Mouse (Mus musculus) kidney, postnatal 0 days (tissue): ENCODE data around the gene Gpr27. TPM values are rescaled to one million over a fixed set of nuclear protein-coding genes. Genes with fewer than 3 reads are reported as not detected.

Source experiments
- ATAC-seq: fragments of 200-750 bp; cut with Nextera tagmentation; replicated peaks from 2 replicates; pipeline ENCODE4 v1.8.0; 2017; ENCODE audit warnings: low read depth, moderate number of reproducible peaks, moderate TSS enrichment, moderate library complexity; ENCODE audit not compliant: low FRiP score
- DNase-seq: peaks from one replicate; pipeline ENCODE4 v3.0.0-alpha.2; 2016; ENCODE audit warnings: low spot score
- H3K27ac ChIP-seq: fragments of 300-500 bp; sonication (generic); 2 replicates; pipeline ENCODE4 v1.5.1; 2014; ENCODE audit warnings: mild to moderate bottlenecking
- H3K27me3 ChIP-seq: fragments of 300-500 bp; sonication (generic); 2 replicates; pipeline ENCODE4 v1.6.1; 2014; ENCODE audit warnings: low read length, mixed read lengths; ENCODE audit not compliant: insufficient read depth
- H3K36me3 ChIP-seq: fragments of 300-500 bp; sonication (generic); 2 replicates; pipeline ENCODE4 v1.6.1; 2014; ENCODE audit warnings: low read length, mixed read lengths; ENCODE audit not compliant: insufficient read depth
- H3K4me1 ChIP-seq: fragments of 300-500 bp; sonication (generic); replicated peaks from 2 replicates; pipeline ENCODE4 v1.6.1; 2014; ENCODE audit warnings: antibody characterized with exemption, low read length, mixed read lengths; ENCODE audit not compliant: insufficient read depth
- H3K4me2 ChIP-seq: fragments of 300-500 bp; sonication (generic); 2 replicates; pipeline ENCODE4 v1.6.1; 2014; ENCODE audit warnings: mild to moderate bottlenecking, low read length, moderate library complexity, mixed read lengths
- H3K4me3 ChIP-seq: fragments of 300-500 bp; sonication (generic); replicated peaks from 2 replicates; pipeline ENCODE4 v1.5.1; 2014; ENCODE audit warnings: low read depth, low read length
- H3K9ac ChIP-seq: fragments of 300-500 bp; sonication (generic); 2 replicates; pipeline ENCODE4 v1.6.1; 2014; ENCODE audit warnings: low read depth, low read length
- H3K9me3 ChIP-seq: fragments of 300-500 bp; sonication (generic); replicated peaks from 2 replicates; pipeline ENCODE4 v1.6.1; 2016; ENCODE audit warnings: low read length, inconsistent platforms, mixed read lengths
- CTCF ChIP-seq: IDR thresholded peaks from 2 replicates; pipeline ENCODE4 v1.5.1; 2016; ENCODE audit warnings: antibody characterized with exemption, low read depth, mild to moderate bottlenecking, moderate library complexity
- WGBS: fragments of 180-500 bp; shearing (Covaris S2); extraction: QIAGEN DNeasy Blood & Tissue Kit; methylation state at CpG from one replicate; pipeline ENCODE4 v1.1.7; 2014; 5-methylcytosine and 5-hydroxymethylcytosine counted together
- polyA plus RNA-seq: library from polyadenylated mRNA; unstranded; fragments of >200 nt; fragmentation: Nextera tagmentation; extraction: Ambion mirVana; gene quantifications from 2 replicates; pipeline ENCODE4 v1.2.1, GENCODE M21; 2015

Gpr27 gene
- polyA plus RNA-seq, 1 experiment from 2014 or later, result 3.3 TPM

- no peak overlapping the region for H3K9ac ChIP-seq
- H3K36me3 ChIP-seq, result no peaks in the 10 kb centered on the region
- H3K27ac ChIP-seq, result no peak overlapping the region
- H3K9me3 ChIP-seq, result no peaks in the 10 kb centered on the region
- no peak for ATAC-seq
- DNase-seq, result no peak
- peak; percentile 27; the same call in 1 of the 2 replicates for TF ChIP-seq CTCF
- WGBS, result 55% methylated on average over 6 of the region's 6 CpGs
- no peak overlapping the region for H3K4me2 ChIP-seq
- no peaks in the 10 kb centered on the region; the same call in 1 of the 2 replicates for H3K27me3 ChIP-seq
- no peaks in the 10 kb centered on the region for H3K4me1 ChIP-seq
- no peak overlapping the region for H3K4me3 ChIP-seq
Measured at GRCm38 (mm10) chr6:99715913-99716312, 23.4 kb downstream of the Gpr27 start.

GRCm38 (mm10) chr6:99721032-99721431 is 28.6 kb downstream of the Gpr27 start:
- Histone ChIP-seq H3K27me3 (peaks cover 13% of the 10 kb centered on the region; the same call in 1 of the 2 replicates), H3K36me3 (no peaks in the 10 kb centered on the region), H3K9ac (no peak overlapping the region), H3K4me1 (peaks cover 1% of the 10 kb centered on the region; the same call in 1 of the 2 replicates), H3K4me2 (no peak overlapping the region), H3K4me3 (no peak overlapping the region), H3K27ac (no peak overlapping the region), H3K9me3 (no peaks in the 10 kb centered on the region)
- no peak for TF ChIP-seq CTCF
- WGBS, result 80% methylated on average over 9 of the region's 9 CpGs
- DNase-seq, result no peak
- ATAC-seq, result no peak

- peaks cover 8% of the 10 kb centered on the region; the same call in 1 of the 2 replicates for H3K4me1 ChIP-seq
- no peaks in the 10 kb centered on the region for H3K36me3 ChIP-seq
- no peak overlapping the region for H3K4me3 ChIP-seq
- TF ChIP-seq CTCF, result no peak
- no peak overlapping the region for H3K4me2 ChIP-seq
- H3K9me3 ChIP-seq, result no peaks in the 10 kb centered on the region
- ATAC-seq (no peak), DNase-seq (no peak)
- H3K27ac ChIP-seq, result no peak overlapping the region
- WGBS, result 85% methylated on average over 9 of the region's 9 CpGs
- H3K9ac ChIP-seq, result no peak overlapping the region
- peaks cover 21% of the 10 kb centered on the region; the same call in 1 of the 2 replicates for H3K27me3 ChIP-seq
Measured at GRCm38 (mm10) chr6:99722390-99722789, 29.9 kb downstream of the Gpr27 start.

- H3K27me3 ChIP-seq, result peaks cover 21% of the 10 kb centered on the region; the same call in 1 of the 2 replicates
- no peaks in the 10 kb centered on the region for H3K36me3 ChIP-seq
- no peak for ATAC-seq
- peak within 1 kb of the TSS; percentile 80 for H3K4me2 ChIP-seq
- TF ChIP-seq CTCF, result no peak
- no peak within 1 kb of the TSS for H3K27ac ChIP-seq
- 0 out of 2 replicates have a peak within 1 kb of the TSS, but pooled peaks have one; percentile 15 for H3K9ac ChIP-seq
- H3K4me3 ChIP-seq, result peak within 1 kb of the TSS; percentile 42
- peaks cover 8% of the 10 kb centered on the region; the same call in 1 of the 2 replicates for H3K4me1 ChIP-seq
- H3K9me3 ChIP-seq, result no peaks in the 10 kb centered on the region
- whole genome bisulfite sequencing, result under 1% methylated on average over 57 of the region's 61 CpGs
- peak; percentile 12 for DNase-seq
Measured at GRCm38 (mm10) chr6:99725971-99726561, 33.6 kb downstream of the Gpr27 start, which contains the start of gene Prok2. TSS of gene Prok2 (minus strand) at chr6:99726392.

GRCm38 (mm10) chr6:99726576-99727303 is 34.3 kb downstream of the Gpr27 start:
- Histone ChIP-seq H3K27me3 (peaks cover 21% of the 10 kb centered on the region; the same call in 1 of the 2 replicates), H3K4me1 (peaks cover 8% of the 10 kb centered on the region; the same call in 1 of the 2 replicates), H3K27ac (no peak overlapping the region), H3K4me2 (peak overlapping the region; percentile 80), H3K9ac (0 out of 2 replicates have a peak overlapping the region, but pooled peaks have one; percentile 15), H3K4me3 (peak overlapping the region; percentile 42), H3K9me3 (no peaks in the 10 kb centered on the region), H3K36me3 (no peaks in the 10 kb centered on the region)
- no peak for TF ChIP-seq CTCF
- DNase-seq, result peak; percentile 21
- 4% methylated on average over 22 of the region's 22 CpGs for whole genome bisulfite sequencing
- ATAC-seq, result no peak

- H3K27ac ChIP-seq, result no peak overlapping the region
- peaks cover 8% of the 10 kb centered on the region; the same call in 1 of the 2 replicates for H3K4me1 ChIP-seq
- no peaks in the 10 kb centered on the region for H3K9me3 ChIP-seq
- H3K4me3 ChIP-seq, result no peak overlapping the region
- no peak for TF ChIP-seq CTCF
- WGBS, result 84% methylated on average over 4 of the region's 4 CpGs
- no peak overlapping the region for H3K9ac ChIP-seq
- DNase-seq (no peak), ATAC-seq (no peak)
- no peak overlapping the region for H3K4me2 ChIP-seq
- H3K36me3 ChIP-seq, result no peaks in the 10 kb centered on the region
- H3K27me3 ChIP-seq, result peaks cover 19% of the 10 kb centered on the region; the same call in 1 of the 2 replicates
Measured at GRCm38 (mm10) chr6:99729853-99730252, 37.4 kb downstream of the Gpr27 start.
